Mouse (Mus musculus) layer of hippocampus, postnatal 25 days (tissue): ENCODE results near the gene Slc25a13. TPM values are rescaled to one million over a fixed set of nuclear protein-coding genes. Genes with fewer than 3 reads are reported as not detected.
"Not testable (repeated sequence)": the region's sequence is repeated elsewhere in the genome, so short reads cannot be mapped to it uniquely, and the experiment has no call there.

Source experiments
- DNase-seq, 2 experiments: peaks; one replicate each; pipeline ENCODE4 v3.0.0; 2022; ENCODE audit warnings: mixed read lengths in 2 of 2, low spot score in 1 of 2; ENCODE audit errors: extremely low spot score in 1 of 2
- total RNA-seq, 2 experiments: library from RNA; stranded (reverse); gene quantifications; 2 replicates each; pipeline ENCODE4 v1.2.3; 2021

Slc25a13 gene
- total RNA-seq, 2 experiments from 2014 or later = 2.6 to 3.1 TPM

GRCm38 (mm10) chr6:6205599-6206165, 11.3 kb downstream of the Slc25a13 start:
- DNase-seq = no peak

GRCm38 (mm10) chr6:6202451-6202850, 14.5 kb downstream of the Slc25a13 start:
- no peak for DNase-seq

GRCm38 (mm10) chr6:6201977-6202376, 15.0 kb downstream of the Slc25a13 start:
- no peak for DNase-seq

GRCm38 (mm10) chr6:6199138-6199870, 17.7 kb downstream of the Slc25a13 start:
- no peak for DNase-seq

GRCm38 (mm10) chr6:6198056-6198455, 18.9 kb downstream of the Slc25a13 start:
- DNase-seq = not testable (repeated sequence)

- DNase-seq = no peak
Observed at GRCm38 (mm10) chr6:6197339-6197738, 19.6 kb downstream of the Slc25a13 start.

- no peak for DNase-seq
Observed at GRCm38 (mm10) chr6:6196527-6196926, 20.4 kb downstream of the Slc25a13 start.

- DNase-seq = no peak
Observed at GRCm38 (mm10) chr6:6194831-6195230, 22.1 kb downstream of the Slc25a13 start.

- DNase-seq = no peak
Observed at GRCm38 (mm10) chr6:6193906-6194305, 23.1 kb downstream of the Slc25a13 start.

GRCm38 (mm10) chr6:6192413-6192812, 24.6 kb downstream of the Slc25a13 start:
- no peak for DNase-seq

GRCm38 (mm10) chr6:6191596-6192337, 25.2 kb downstream of the Slc25a13 start:
- DNase-seq = no peak

GRCm38 (mm10) chr6:6188970-6189369, 28.0 kb downstream of the Slc25a13 start:
- DNase-seq = no peak

GRCm38 (mm10) chr6:6186468-6186867, 30.5 kb downstream of the Slc25a13 start:
- DNase-seq = no peak

- DNase-seq = no peak
Observed at GRCm38 (mm10) chr6:6185735-6186068, 31.3 kb downstream of the Slc25a13 start.

GRCm38 (mm10) chr6:6184921-6185734, 31.8 kb downstream of the Slc25a13 start:
- DNase-seq = no peak

- DNase-seq = no peak
Observed at GRCm38 (mm10) chr6:6183601-6184000, 33.4 kb downstream of the Slc25a13 start.

- no peak for DNase-seq
Observed at GRCm38 (mm10) chr6:6182191-6182590, 34.8 kb downstream of the Slc25a13 start.

GRCm38 (mm10) chr6:6178341-6178740, 38.6 kb downstream of the Slc25a13 start:
- not testable (repeated sequence) for DNase-seq

GRCm38 (mm10) chr6:6175350-6175971, 41.5 kb downstream of the Slc25a13 start:
- DNase-seq = no peak

- DNase-seq = no peak
Observed at GRCm38 (mm10) chr6:6173935-6174561, 42.9 kb downstream of the Slc25a13 start.
